Mouse (Mus musculus) hindbrain, embryonic 15.5 days (tissue): Measurements from ENCODE around the gene Pde9a. TPM values are rescaled to one million over a fixed set of nuclear protein-coding genes. Genes with fewer than 3 reads are reported as not detected.

ENCODE experiments used
- ATAC-seq: fragments of 200-750 bp; cut with Nextera tagmentation; 2 replicates; pipeline ENCODE4 v1.8.0; 2017; ENCODE audit warnings: low read depth, moderate number of reproducible peaks, moderate TSS enrichment; ENCODE audit not compliant: low FRiP score
- H3K27ac ChIP-seq: fragments of 300-500 bp; sonication (generic); replicated peaks from 2 replicates; pipeline ENCODE4 v1.5.1; 2015; ENCODE audit warnings: mild to moderate bottlenecking, inconsistent platforms
- H3K27me3 ChIP-seq: fragments of 300-500 bp; sonication (generic); 2 replicates; pipeline ENCODE4 v1.6.1; 2015; ENCODE audit warnings: control low read depth, inconsistent platforms
- H3K36me3 ChIP-seq: fragments of 300-500 bp; sonication (generic); 2 replicates; pipeline ENCODE4 v1.6.1; 2015; ENCODE audit warnings: control low read depth, inconsistent platforms
- H3K4me1 ChIP-seq: fragments of 300-500 bp; sonication (generic); replicated peaks from 2 replicates; pipeline ENCODE4 v1.6.1; 2015; ENCODE audit warnings: control low read depth, inconsistent platforms
- H3K4me2 ChIP-seq: fragments of 300-500 bp; sonication (generic); 2 replicates; pipeline ENCODE4 v1.6.1; 2015; ENCODE audit warnings: moderate library complexity, mild to moderate bottlenecking, inconsistent platforms
- H3K4me3 ChIP-seq: fragments of 300-500 bp; sonication (generic); 2 replicates; pipeline ENCODE4 v1.5.1; 2015; ENCODE audit warnings: mild to moderate bottlenecking, inconsistent platforms
- H3K9ac ChIP-seq: fragments of 300-500 bp; sonication (generic); 2 replicates; pipeline ENCODE4 v1.6.1; 2015; ENCODE audit warnings: inconsistent platforms
- H3K9me3 ChIP-seq: fragments of 300-500 bp; sonication (generic); 2 replicates; pipeline ENCODE4 v1.6.1; 2016; ENCODE audit warnings: control low read depth, inconsistent platforms
- WGBS: fragments of 180-500 bp; shearing (Covaris S2); methylation state at CpG from one replicate; pipeline ENCODE4 v1.1.7; 2015; 5-methylcytosine and 5-hydroxymethylcytosine counted together
- polyA plus RNA-seq: library from polyadenylated mRNA; unstranded; fragments of >200 nt; fragmentation: Nextera tagmentation; extraction: Ambion mirVana; gene quantifications from 2 replicates; pipeline ENCODE4 v1.2.1, GENCODE M21; 2015

Gene Pde9a
- polyA plus RNA-seq, 1 experiment from 2014 or later = 34.2 TPM

DNA sequence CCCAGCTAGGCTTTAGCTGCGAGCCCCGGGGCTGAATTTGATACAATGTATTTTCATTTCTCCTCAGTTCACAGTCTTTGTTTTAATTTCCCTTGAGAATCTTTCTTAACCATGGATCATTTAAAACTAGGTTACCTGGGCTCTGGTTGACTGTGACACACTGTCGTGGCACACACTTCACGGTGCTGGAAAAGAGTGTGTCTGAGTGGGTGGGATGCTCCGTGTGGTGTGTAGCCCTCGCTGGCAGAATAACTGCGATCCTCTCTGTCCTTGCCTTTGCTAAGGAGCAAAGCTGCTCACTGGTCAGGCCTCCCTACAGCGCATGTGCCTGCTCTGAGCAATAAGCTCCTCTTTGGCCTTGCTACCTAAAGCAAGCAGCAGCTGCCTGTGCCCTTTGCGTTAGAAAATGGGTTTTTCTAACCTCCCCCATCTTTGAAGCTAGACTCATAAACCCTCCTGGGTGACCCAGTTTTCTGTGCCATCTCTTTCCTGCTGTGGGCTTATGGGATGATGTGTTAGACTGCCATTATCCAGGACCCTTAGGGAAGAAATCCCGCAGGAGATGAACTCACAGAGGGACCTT, 100.7 kb downstream of the Pde9a start:
- H3K9ac ChIP-seq = no peak overlapping the region
- peak; percentile 32; the same call in 1 of the 2 replicates for ATAC-seq
- H3K36me3 ChIP-seq = no peaks in the 10 kb centered on the region
- H3K27ac ChIP-seq = peak overlapping the region; percentile 62
- no peaks in the 10 kb centered on the region for H3K9me3 ChIP-seq
- peaks cover 11% of the 10 kb centered on the region; the same call in 1 of the 2 replicates for H3K4me1 ChIP-seq
- no peak overlapping the region for H3K4me3 ChIP-seq
- H3K4me2 ChIP-seq = no peak overlapping the region
- WGBS = 58% methylated on average over 10 of the region's 10 CpGs
- H3K27me3 ChIP-seq = no peaks in the 10 kb centered on the region

DNA sequence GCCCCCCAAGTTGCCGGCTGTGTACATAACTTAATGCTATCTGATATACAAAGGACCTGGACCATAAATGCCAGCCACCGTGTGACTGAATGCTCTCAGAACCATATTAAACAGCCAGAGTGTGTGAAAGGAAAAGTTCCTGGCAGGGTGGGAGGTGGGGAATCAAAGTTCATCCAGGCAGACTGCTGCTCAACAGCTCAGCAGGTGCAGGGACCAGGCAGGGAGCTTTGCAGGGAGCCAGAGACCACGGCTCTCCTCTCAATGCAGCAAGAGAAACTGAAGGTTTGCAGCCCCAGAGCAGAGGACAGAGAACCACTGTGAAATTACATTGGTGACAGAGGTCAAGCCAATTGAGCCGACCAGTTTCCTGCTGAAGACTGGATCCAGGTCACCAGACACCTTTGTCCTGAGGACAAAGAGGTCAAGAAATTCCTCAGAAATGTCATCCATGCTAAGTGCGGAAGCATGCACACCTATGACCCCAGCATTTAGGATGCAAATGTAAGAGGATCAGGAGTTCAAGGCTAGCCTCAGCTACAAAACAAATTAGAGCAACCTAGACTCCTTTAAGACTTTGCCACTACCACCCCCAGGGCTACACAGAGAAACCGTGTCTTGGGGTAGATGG, 101.5 kb downstream of the Pde9a start:
- Histone ChIP-seq H3K9me3 (no peaks in the 10 kb centered on the region), H3K4me1 (peaks cover 14% of the 10 kb centered on the region; the same call in 1 of the 2 replicates), H3K27me3 (no peaks in the 10 kb centered on the region), H3K4me2 (no peak overlapping the region), H3K4me3 (no peak overlapping the region), H3K9ac (no peak overlapping the region), H3K27ac (peak overlapping the region; percentile 62), H3K36me3 (no peaks in the 10 kb centered on the region)
- WGBS = 18% methylated on average over 6 of the region's 6 CpGs
- ATAC-seq = no peak

DNA sequence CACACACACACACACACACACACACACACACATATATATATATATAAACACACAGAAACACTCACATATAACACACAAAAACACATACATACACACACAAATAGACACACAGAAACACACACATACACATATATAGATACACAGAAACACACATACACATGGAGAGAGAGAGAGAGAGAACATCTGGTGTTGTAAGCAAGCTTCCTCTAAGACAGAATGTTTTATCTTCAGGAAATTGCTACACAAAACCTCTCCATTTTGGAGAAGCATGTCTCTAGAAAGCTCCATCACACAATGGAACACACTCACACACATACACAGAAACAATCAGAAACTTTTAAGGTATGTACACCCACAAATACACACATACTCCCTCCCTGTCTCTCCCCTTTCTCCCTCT, 105.3 kb downstream of the Pde9a start:
- Histone ChIP-seq H3K9ac (no peak overlapping the region), H3K4me1 (peaks cover 14% of the 10 kb centered on the region; the same call in 1 of the 2 replicates), H3K9me3 (no peaks in the 10 kb centered on the region), H3K36me3 (peaks cover 11% of the 10 kb centered on the region), H3K4me3 (no peak overlapping the region), H3K4me2 (no peak overlapping the region), H3K27ac (no peak overlapping the region), H3K27me3 (no peaks in the 10 kb centered on the region)
- no peak for ATAC-seq

DNA sequence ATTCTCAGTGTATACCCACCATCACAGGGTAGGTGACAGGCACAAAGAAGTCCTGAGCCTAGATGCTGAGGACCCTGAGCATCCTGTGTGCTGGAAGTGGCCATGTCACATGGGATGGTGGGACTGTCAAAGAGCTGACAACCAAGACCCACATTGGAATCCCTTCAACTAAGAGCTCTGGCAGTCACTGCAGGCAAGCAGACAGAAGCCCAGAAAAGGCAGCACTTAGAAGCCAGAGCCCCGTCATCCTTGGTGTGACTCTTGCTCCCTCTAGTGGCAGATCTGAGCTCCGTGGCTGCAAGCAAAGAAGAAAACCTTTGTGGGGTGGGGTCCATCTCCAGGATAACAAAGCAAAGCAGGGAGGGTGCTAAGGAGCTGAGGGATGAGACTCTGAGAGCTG, 106.4 kb downstream of the Pde9a start:
- Histone ChIP-seq H3K27me3 (no peaks in the 10 kb centered on the region), H3K36me3 (peaks cover 22% of the 10 kb centered on the region), H3K9ac (no peak overlapping the region), H3K4me3 (no peak overlapping the region), H3K9me3 (no peaks in the 10 kb centered on the region), H3K4me1 (peaks cover 6% of the 10 kb centered on the region; the same call in 1 of the 2 replicates), H3K27ac (peak overlapping the region; percentile 37; the same call in 1 of the 2 replicates), H3K4me2 (no peak overlapping the region)
- ATAC-seq = peak; percentile 77
- 0% methylated on average over 2 of the region's 2 CpGs for WGBS

DNA sequence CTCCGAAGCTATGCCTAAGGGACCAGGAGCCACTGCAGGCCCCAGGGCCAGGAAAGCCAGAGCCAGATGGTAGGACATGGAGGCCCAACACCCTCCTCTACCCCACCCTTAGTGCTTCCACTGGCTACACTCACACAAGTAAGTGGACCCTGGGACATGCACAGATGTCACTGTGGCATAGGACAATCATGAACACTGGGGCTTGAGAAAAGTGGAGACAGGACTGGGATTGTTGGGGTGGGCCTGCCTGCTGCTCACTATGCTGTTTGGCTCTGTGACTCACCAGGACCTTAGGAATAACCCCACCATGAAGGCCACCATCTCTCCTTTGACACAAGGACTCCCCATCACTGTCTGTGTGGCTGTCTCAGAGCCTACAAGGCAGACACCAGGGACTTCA, 109.0 kb downstream of the Pde9a start:
- Histone ChIP-seq H3K4me3 (no peak overlapping the region), H3K36me3 (peaks cover 40% of the 10 kb centered on the region), H3K9ac (no peak overlapping the region), H3K27ac (no peak overlapping the region), H3K4me2 (no peak overlapping the region), H3K9me3 (no peaks in the 10 kb centered on the region), H3K4me1 (0 out of 2 replicates have a peak, but pooled peaks cover 3% of the 10 kb centered on the region), H3K27me3 (no peaks in the 10 kb centered on the region)
- 81% methylated on average over 1 of the region's 1 CpGs for WGBS
- no peak for ATAC-seq

DNA sequence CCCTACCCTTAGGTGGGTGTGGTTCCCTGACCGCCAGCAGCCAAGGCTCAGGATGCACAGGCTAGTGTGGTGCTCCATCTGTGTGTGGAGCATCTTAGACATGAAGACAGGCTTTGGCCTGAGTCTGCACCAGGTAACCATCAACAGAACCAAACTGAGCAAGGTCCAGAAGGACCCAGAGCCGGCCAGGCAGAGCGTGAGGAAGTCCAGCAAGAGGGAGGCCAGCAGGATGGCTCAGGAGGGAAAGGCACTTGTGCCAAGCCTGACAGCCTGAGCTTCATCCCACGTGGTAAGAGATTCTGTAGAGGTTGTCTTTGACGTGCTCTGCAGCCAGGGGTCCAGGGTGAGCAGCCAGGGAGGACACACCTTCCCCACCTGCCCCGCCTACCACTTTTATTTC, 111.7 kb downstream of the Pde9a start:
- no peak overlapping the region for H3K27ac ChIP-seq
- H3K36me3 ChIP-seq = peaks cover 48% of the 10 kb centered on the region
- H3K27me3 ChIP-seq = no peaks in the 10 kb centered on the region
- no peak overlapping the region for H3K4me2 ChIP-seq
- 92% methylated on average over 6 of the region's 6 CpGs for WGBS
- no peak for ATAC-seq
- H3K4me3 ChIP-seq = no peak overlapping the region
- H3K4me1 ChIP-seq = no peaks in the 10 kb centered on the region
- H3K9me3 ChIP-seq = no peaks in the 10 kb centered on the region
- no peak overlapping the region for H3K9ac ChIP-seq

DNA sequence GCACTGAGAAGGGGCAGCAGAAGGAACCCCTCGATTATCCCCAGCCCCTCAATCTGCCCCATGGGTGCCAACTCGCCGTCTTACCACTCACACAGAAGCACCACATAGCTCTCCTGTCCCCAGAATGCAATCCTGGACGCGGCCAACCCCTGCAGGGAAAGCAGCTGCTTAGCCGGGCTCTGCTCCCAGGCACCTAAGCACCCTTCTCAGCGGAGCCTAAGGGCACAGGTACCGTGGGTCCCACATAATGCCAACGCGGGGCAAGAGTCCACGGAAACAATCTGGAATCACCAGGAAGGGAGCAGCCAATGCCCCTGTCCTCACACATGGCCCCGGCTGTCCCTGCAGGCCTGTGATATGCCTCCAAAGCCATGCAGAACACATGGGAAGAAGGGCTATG, 113.7 kb downstream of the Pde9a start:
- Histone ChIP-seq H3K36me3 (peaks cover 57% of the 10 kb centered on the region), H3K9ac (no peak overlapping the region), H3K4me2 (no peak overlapping the region), H3K9me3 (no peaks in the 10 kb centered on the region), H3K27ac (no peak overlapping the region), H3K4me3 (no peak overlapping the region), H3K4me1 (no peaks in the 10 kb centered on the region), H3K27me3 (no peaks in the 10 kb centered on the region)
- ATAC-seq = no peak
- WGBS = 93% methylated on average over 12 of the region's 12 CpGs

DNA sequence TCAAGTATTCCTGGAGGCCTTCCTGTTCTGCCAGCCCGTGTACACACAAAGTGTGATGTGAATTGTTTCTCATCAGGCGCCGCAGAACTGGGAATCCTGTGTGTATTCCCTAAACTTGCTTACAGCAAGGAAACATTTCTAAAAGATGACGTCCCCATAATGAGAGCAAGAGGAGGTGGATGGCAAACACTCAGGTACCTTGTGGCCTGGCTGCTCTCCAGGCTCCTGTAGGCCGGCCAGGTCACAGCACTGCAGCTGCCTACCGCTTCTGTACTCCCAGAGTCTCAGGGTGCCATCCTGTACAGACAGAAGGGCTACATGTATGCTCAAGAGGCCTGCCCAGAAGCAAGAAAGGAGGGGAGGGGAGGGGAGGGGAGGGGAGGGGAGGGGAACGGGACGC, 114.4 kb downstream of the Pde9a start:
- no peak overlapping the region for H3K4me2 ChIP-seq
- no peak overlapping the region for H3K27ac ChIP-seq
- ATAC-seq = no peak
- H3K27me3 ChIP-seq = no peaks in the 10 kb centered on the region
- no peak overlapping the region for H3K4me3 ChIP-seq
- H3K36me3 ChIP-seq = peaks cover 58% of the 10 kb centered on the region
- H3K4me1 ChIP-seq = no peaks in the 10 kb centered on the region; the same call in 1 of the 2 replicates
- 96% methylated on average over 8 of the region's 8 CpGs for WGBS
- H3K9ac ChIP-seq = no peak overlapping the region
- no peaks in the 10 kb centered on the region for H3K9me3 ChIP-seq

DNA sequence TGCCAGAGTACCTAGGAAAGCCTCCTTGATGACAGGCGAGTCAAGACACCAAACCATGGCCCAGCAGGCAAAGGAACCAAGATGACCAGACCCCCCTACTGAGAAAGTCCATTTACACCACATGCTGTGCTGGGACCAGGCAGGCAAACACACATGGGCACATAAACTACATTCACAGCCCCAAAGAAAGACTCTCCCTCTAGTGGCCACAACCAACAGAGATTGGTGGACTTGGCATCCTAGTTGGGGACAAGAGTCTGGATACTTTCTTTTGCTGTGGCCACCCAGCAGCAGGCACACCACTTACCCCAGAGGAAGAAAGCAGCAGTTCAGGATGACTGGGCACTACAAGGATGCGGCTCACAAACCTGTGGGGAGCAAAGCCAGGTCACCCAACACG, 114.9 kb downstream of the Pde9a start:
- Histone ChIP-seq H3K36me3 (peaks cover 54% of the 10 kb centered on the region), H3K4me3 (no peak overlapping the region), H3K4me1 (no peaks in the 10 kb centered on the region; the same call in 1 of the 2 replicates), H3K9me3 (no peaks in the 10 kb centered on the region), H3K27me3 (no peaks in the 10 kb centered on the region), H3K4me2 (no peak overlapping the region), H3K9ac (no peak overlapping the region), H3K27ac (no peak overlapping the region)
- WGBS = 95% methylated on average over 3 of the region's 3 CpGs
- no peak for ATAC-seq

DNA sequence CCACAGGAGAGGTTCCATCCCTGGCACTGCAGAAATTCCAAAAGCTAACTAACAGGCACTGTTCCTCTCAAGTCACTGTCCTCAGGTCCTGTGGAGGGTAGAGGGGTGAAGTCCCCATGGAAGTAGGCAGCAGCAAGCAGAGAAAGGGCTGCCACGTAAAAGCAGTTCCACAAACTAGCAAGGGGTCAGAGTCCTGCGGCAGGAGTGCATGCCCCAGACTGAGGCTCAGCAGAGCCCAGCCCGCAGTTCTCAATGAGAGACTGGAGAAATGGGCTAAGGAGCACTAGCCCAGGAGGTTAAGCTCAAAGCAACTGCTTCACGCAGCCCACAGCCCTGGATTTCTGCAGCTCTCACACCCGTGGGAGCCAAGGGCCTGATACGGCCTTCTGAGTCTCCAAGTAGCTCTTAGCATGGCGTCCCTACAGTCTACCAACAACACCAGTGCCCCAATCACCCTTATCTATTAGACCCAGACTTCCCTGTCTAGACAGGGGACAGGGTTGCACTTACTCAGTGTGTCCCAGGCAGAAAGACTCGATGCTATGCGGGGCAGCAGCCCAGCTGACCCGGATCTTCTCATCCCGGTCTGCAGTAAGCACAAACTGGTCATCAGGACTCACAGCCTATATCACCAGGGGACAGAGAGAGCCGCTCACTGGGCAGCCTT, 116.4 kb downstream of the Pde9a start:
- ATAC-seq = no peak
- 93% methylated on average over 12 of the region's 12 CpGs for WGBS

DNA sequence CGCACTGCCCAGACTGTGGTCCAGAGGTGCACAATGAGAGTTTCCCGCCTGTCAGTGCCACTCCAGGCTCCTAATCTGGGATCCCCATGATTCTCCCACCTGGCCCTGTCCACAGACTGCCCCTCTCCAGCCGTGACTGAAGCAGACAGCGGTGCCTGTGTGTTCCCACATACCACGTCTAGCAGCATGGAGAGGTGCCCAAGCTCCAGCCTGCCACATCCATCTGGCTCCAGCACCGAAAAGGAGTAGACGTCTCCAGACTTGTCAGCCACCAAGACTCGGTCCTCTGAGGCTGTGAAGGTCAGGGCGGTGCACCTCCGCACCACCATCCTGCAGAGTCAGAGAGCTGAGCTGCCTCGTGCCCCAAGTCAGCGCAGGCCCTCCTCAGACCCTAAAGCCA, 117.3 kb downstream of the Pde9a start:
- Histone ChIP-seq H3K9ac (no peak overlapping the region), H3K9me3 (no peaks in the 10 kb centered on the region), H3K27me3 (no peaks in the 10 kb centered on the region), H3K4me2 (no peak overlapping the region), H3K4me1 (no peaks in the 10 kb centered on the region; the same call in 1 of the 2 replicates), H3K4me3 (no peak overlapping the region), H3K36me3 (peaks cover 44% of the 10 kb centered on the region), H3K27ac (no peak overlapping the region)
- WGBS = 94% methylated on average over 12 of the region's 12 CpGs
- ATAC-seq = no peak

More for the DNA sequence above, 116.4 kb downstream of the Pde9a start:
- Histone ChIP-seq H3K27ac (no peak overlapping the region), H3K4me3 (no peak overlapping the region), H3K9me3 (no peaks in the 10 kb centered on the region), H3K4me1 (no peaks in the 10 kb centered on the region; the same call in 1 of the 2 replicates), H3K36me3 (peaks cover 44% of the 10 kb centered on the region), H3K4me2 (no peak overlapping the region), H3K9ac (no peak overlapping the region), H3K27me3 (no peaks in the 10 kb centered on the region)

DNA sequence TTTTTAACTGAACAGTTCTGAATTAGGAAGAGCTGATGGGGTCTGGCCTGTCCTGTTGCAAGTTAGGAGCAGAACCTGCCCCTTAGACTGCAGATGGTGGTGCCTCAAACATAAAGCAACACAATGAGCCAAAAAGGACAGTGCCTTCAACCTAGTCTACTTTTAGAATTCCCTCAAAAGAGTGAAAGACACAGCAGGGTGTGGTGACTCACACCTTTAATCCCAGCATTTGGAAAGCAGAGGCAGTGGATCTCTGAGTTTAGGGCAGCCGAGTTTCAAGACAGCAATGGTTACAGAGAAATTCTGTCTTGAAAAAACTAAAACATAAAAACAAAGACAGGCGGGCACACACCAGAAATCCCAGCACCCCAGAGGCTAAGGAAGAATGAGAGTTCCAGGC, 117.9 kb downstream of the Pde9a start:
- Histone ChIP-seq H3K4me1 (no peaks in the 10 kb centered on the region; the same call in 1 of the 2 replicates), H3K4me3 (no peak overlapping the region), H3K27ac (no peak overlapping the region), H3K36me3 (peaks cover 42% of the 10 kb centered on the region), H3K9ac (no peak overlapping the region), H3K9me3 (no peaks in the 10 kb centered on the region), H3K27me3 (no peaks in the 10 kb centered on the region), H3K4me2 (no peak overlapping the region)
- no peak for ATAC-seq
- 88% methylated on average over 2 of the region's 2 CpGs for WGBS
